In the genomic region with DNA sequence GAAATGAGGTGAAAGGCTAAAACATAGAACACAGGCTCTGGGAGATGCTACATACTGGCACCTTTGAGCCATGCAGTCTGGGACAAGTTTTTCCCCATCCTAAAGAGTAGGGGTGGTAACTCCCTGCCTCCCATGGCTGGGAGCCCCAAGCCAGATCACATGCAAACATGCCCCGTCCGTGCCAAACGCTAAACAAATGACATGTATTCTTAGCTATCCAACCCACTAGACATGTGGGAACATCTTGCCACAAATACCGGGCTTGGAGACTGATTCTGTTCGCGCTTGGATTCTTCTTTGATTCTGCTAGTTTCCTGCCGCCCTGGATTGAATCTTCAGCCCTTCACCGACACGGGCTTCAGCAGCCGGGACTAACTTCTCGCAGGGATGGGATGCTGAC, we compare ENCODE assay signal across 21 mouse cellular contexts.
DNase-seq lines count a peak whose midpoint lies in the region; ATAC-seq and TF ChIP-seq lines count a peak whose summit lies in the region.
"Had no signal": no experiment of that assay in that cellular context is flagged by ENCODE, and none has a peak within 500 bp of the region (broad histone marks: within the 10 kb centered on the region; RNA-seq: fewer than 3 reads in every experiment).

No protein-coding gene starts in this region.

- H3K9ac ChIP-seq in hindbrain, embryonic 14.5 days: no peak overlapping the region
- no peak overlapping the region for H3K9ac ChIP-seq in lung, embryonic 16.5 days (ENCODE audit: low read length)
- H3K9ac ChIP-seq in stomach, embryonic 14.5 days (replicated peaks; ENCODE audit: low read depth, low read length): no peak overlapping the region
- H3K9ac ChIP-seq in stomach, postnatal 0 days (ENCODE audit: low read length): no peak overlapping the region
- H3K9ac ChIP-seq in forebrain, embryonic 11.5 days (ENCODE audit: low read length): no peak overlapping the region
- H3K9ac ChIP-seq: forebrain, embryonic 15.5 days; limb, embryonic 12.5 days; liver, embryonic 12.5 days; neural tube, embryonic 15.5 days had no signal

- peak overlapping the region; percentile 80 for H3K27ac ChIP-seq in hindbrain, embryonic 10.5 days
- no peak overlapping the region for H3K27ac ChIP-seq in hindbrain, embryonic 14.5 days
- H3K27ac ChIP-seq in lung, embryonic 16.5 days (ENCODE audit: low read length): peak overlapping the region; percentile 79
- H3K27ac ChIP-seq in stomach, embryonic 14.5 days (ENCODE audit: low read length): peak overlapping the region; percentile 12; the same call in 1 of the 2 replicates
- no peak overlapping the region; the same call in 1 of the 2 replicates for H3K27ac ChIP-seq in stomach, postnatal 0 days (replicated peaks)
- no peak overlapping the region for H3K27ac ChIP-seq in forebrain, embryonic 11.5 days (ENCODE audit: low read depth, low read length)
- H3K27ac ChIP-seq: forebrain, embryonic 15.5 days; limb, embryonic 12.5 days; liver, embryonic 12.5 days; macrophage; midbrain, embryonic 12.5 days; neural tube, embryonic 15.5 days had no signal

- WGBS in hindbrain, embryonic 10.5 days: 84% methylated on average over 11 of the region's 11 CpGs
- WGBS in hindbrain, embryonic 14.5 days: 65% methylated on average over 11 of the region's 11 CpGs
- 62% methylated on average over 11 of the region's 11 CpGs for WGBS in lung, embryonic 16.5 days
- WGBS in stomach, embryonic 14.5 days: 79% methylated on average over 11 of the region's 11 CpGs
- WGBS in stomach, postnatal 0 days: 72% methylated on average over 11 of the region's 11 CpGs
- WGBS in forebrain, embryonic 11.5 days: 81% methylated on average over 11 of the region's 11 CpGs

- no peaks in the 10 kb centered on the region for H3K36me3 ChIP-seq in hindbrain, embryonic 10.5 days
- no peaks in the 10 kb centered on the region for H3K36me3 ChIP-seq in hindbrain, embryonic 14.5 days (replicated peaks; ENCODE audit: control insufficient read depth, insufficient read depth)
- H3K36me3 ChIP-seq in lung, embryonic 16.5 days (ENCODE audit: control insufficient read depth, insufficient read depth, low read length): no peaks in the 10 kb centered on the region
- no peaks in the 10 kb centered on the region for H3K36me3 ChIP-seq in stomach, embryonic 14.5 days (ENCODE audit: control insufficient read depth, insufficient read depth, low read length)
- H3K36me3 ChIP-seq in stomach, postnatal 0 days (ENCODE audit: control insufficient read depth, insufficient read depth, low read length): no peaks in the 10 kb centered on the region
- H3K36me3 ChIP-seq in forebrain, embryonic 11.5 days (ENCODE audit: control insufficient read depth, insufficient read depth, low read length): no peaks in the 10 kb centered on the region
- H3K36me3 ChIP-seq: forebrain, embryonic 15.5 days; G1E; limb, embryonic 12.5 days; liver, embryonic 12.5 days; midbrain, embryonic 12.5 days; neural tube, embryonic 15.5 days had no signal

- H3K9me3 ChIP-seq in hindbrain, embryonic 10.5 days: no peaks in the 10 kb centered on the region
- H3K9me3 ChIP-seq in hindbrain, embryonic 14.5 days (ENCODE audit: control insufficient read depth, low read length): no peaks in the 10 kb centered on the region
- no peaks in the 10 kb centered on the region for H3K9me3 ChIP-seq in lung, embryonic 16.5 days (ENCODE audit: control insufficient read depth, low read length)
- no peaks in the 10 kb centered on the region for H3K9me3 ChIP-seq in stomach, embryonic 14.5 days (ENCODE audit: control insufficient read depth, low read depth, low read length)
- H3K9me3 ChIP-seq in stomach, postnatal 0 days (ENCODE audit: control insufficient read depth, low read length): no peaks in the 10 kb centered on the region
- H3K9me3 ChIP-seq in forebrain, embryonic 11.5 days (ENCODE audit: control insufficient read depth, low read length): no peaks in the 10 kb centered on the region
- H3K9me3 ChIP-seq: forebrain, embryonic 15.5 days; limb, embryonic 12.5 days; liver, embryonic 12.5 days; midbrain, embryonic 12.5 days; neural tube, embryonic 15.5 days had no signal

- no peak for ATAC-seq in hindbrain, embryonic 14.5 days (ENCODE audit: low FRiP score)
- ATAC-seq in lung, embryonic 16.5 days (ENCODE audit: low read depth): no peak
- no peak for ATAC-seq in stomach, embryonic 14.5 days (ENCODE audit: insufficient number of reproducible peaks, insufficient read depth, low FRiP score, low read depth)
- ATAC-seq in stomach, postnatal 0 days (ENCODE audit: low FRiP score, low TSS enrichment): no peak
- ATAC-seq in forebrain, embryonic 11.5 days (replicated peaks; ENCODE audit: low FRiP score): no peak
- ATAC-seq: activated CD4-positive, CD25-positive, alpha-beta regulatory T cell, adult 4 months; liver, embryonic 12.5 days had no signal

- no peak for DNase-seq in hindbrain, embryonic 10.5 days (ENCODE audit: low spot score)
- DNase-seq in hindbrain, embryonic 14.5 days (ENCODE audit: low spot score): no peak
- no peak for DNase-seq in lung, postnatal 25 days (ENCODE audit: low spot score)
- DNase-seq in stomach, postnatal 0 days (ENCODE audit: low spot score): no peak
- no peak for DNase-seq in forebrain, embryonic 11.5 days (ENCODE audit: low spot score)
- DNase-seq: adrenal gland, postnatal 14 days; cerebellum, adult 11 months; gastrocnemius, postnatal 36 days; kidney, adult 11 months; right cerebral cortex, postnatal 4 days; thymus, postnatal 36 days had no signal

- TF ChIP-seq CTCF in stomach, postnatal 0 days (IDR thresholded peaks at IDR 0.05; ENCODE audit: low read depth): no peak

- H3K4me3 ChIP-seq in hindbrain, embryonic 10.5 days: no peak overlapping the region
- H3K4me3 ChIP-seq in hindbrain, embryonic 14.5 days (replicated peaks; ENCODE audit: low read length): no peak overlapping the region
- H3K4me3 ChIP-seq in lung, embryonic 16.5 days (ENCODE audit: low read length): no peak overlapping the region
- H3K4me3 ChIP-seq in stomach, embryonic 14.5 days (ENCODE audit: low read depth, low read length): no peak overlapping the region
- H3K4me3 ChIP-seq in stomach, postnatal 0 days (ENCODE audit: low read depth, low read length): no peak overlapping the region
- no peak overlapping the region for H3K4me3 ChIP-seq in forebrain, embryonic 11.5 days (ENCODE audit: low read depth, low read length)
- H3K4me3 ChIP-seq: forebrain, embryonic 15.5 days; limb, embryonic 12.5 days; liver, embryonic 12.5 days; midbrain, embryonic 12.5 days; neural tube, embryonic 15.5 days had no signal

- peaks cover 27% of the 10 kb centered on the region for H3K27me3 ChIP-seq in hindbrain, embryonic 10.5 days (ENCODE audit: insufficient read depth, poor library complexity, severe bottlenecking)
- H3K27me3 ChIP-seq in hindbrain, embryonic 14.5 days (ENCODE audit: control insufficient read depth, insufficient read depth, low read length): no peaks in the 10 kb centered on the region
- H3K27me3 ChIP-seq in lung, embryonic 16.5 days (ENCODE audit: control insufficient read depth, insufficient read depth, low read depth, low read length): no peaks in the 10 kb centered on the region
- no peaks in the 10 kb centered on the region for H3K27me3 ChIP-seq in stomach, embryonic 14.5 days (ENCODE audit: control insufficient read depth, insufficient read depth, low read length)
- no peaks in the 10 kb centered on the region for H3K27me3 ChIP-seq in stomach, postnatal 0 days (ENCODE audit: control insufficient read depth, insufficient read depth, low read length)
- H3K27me3 ChIP-seq in forebrain, embryonic 11.5 days (ENCODE audit: control insufficient read depth, insufficient read depth, low read length): no peaks in the 10 kb centered on the region
- H3K27me3 ChIP-seq: forebrain, embryonic 15.5 days; liver, embryonic 12.5 days; neural tube, embryonic 15.5 days had no signal

- TF ChIP-seq EP300 in stomach, postnatal 0 days (optimal IDR thresholded peaks at IDR 0.05): no peak

- no peak overlapping the region for H3K4me2 ChIP-seq in hindbrain, embryonic 14.5 days (replicated peaks)
- H3K4me2 ChIP-seq in lung, embryonic 16.5 days (ENCODE audit: low read depth, low read length): no peak overlapping the region
- no peak overlapping the region for H3K4me2 ChIP-seq in stomach, embryonic 14.5 days (replicated peaks; ENCODE audit: low read depth, low read length)
- no peak overlapping the region for H3K4me2 ChIP-seq in stomach, postnatal 0 days (replicated peaks; ENCODE audit: low read depth)
- no peak overlapping the region for H3K4me2 ChIP-seq in forebrain, embryonic 11.5 days (ENCODE audit: low read depth, low read length, severe bottlenecking)
- H3K4me2 ChIP-seq: forebrain, embryonic 15.5 days; liver, embryonic 12.5 days; midbrain, embryonic 12.5 days; neural tube, embryonic 15.5 days had no signal

- H3K4me1 ChIP-seq in hindbrain, embryonic 10.5 days (replicated peaks): peaks cover 56% of the 10 kb centered on the region
- H3K4me1 ChIP-seq in hindbrain, embryonic 14.5 days (replicated peaks; ENCODE audit: control insufficient read depth, insufficient read depth, low read length): peaks cover 23% of the 10 kb centered on the region
- H3K4me1 ChIP-seq in lung, embryonic 16.5 days (replicated peaks; ENCODE audit: control insufficient read depth, insufficient read depth, low read length): peaks cover 46% of the 10 kb centered on the region
- peaks cover 12% of the 10 kb centered on the region; the same call in 1 of the 2 replicates for H3K4me1 ChIP-seq in stomach, embryonic 14.5 days (ENCODE audit: control insufficient read depth, insufficient read depth, low read length)
- peaks cover 9% of the 10 kb centered on the region for H3K4me1 ChIP-seq in stomach, postnatal 0 days (replicated peaks; ENCODE audit: control insufficient read depth, insufficient read depth)
- peaks cover 14% of the 10 kb centered on the region for H3K4me1 ChIP-seq in forebrain, embryonic 11.5 days (replicated peaks; ENCODE audit: control insufficient read depth, insufficient read depth, low read length)
- H3K4me1 ChIP-seq: liver, embryonic 12.5 days had no signal

Comparison
In these comparisons a context has a peak if more than half of its experiments do, and no peak if none do; other contexts are left out.
1. H3K27ac ChIP-seq: peak in hindbrain, embryonic 10.5 days (single experiment), lung, embryonic 16.5 days (single experiment) and stomach, embryonic 14.5 days (single experiment); none in hindbrain, embryonic 14.5 days (single experiment), stomach, postnatal 0 days (single experiment) and forebrain, embryonic 11.5 days (single experiment).